Mouse (Mus musculus): Measurements from ENCODE around the gene Myom1.
A peak's percentile ranks its signal among the peaks of the same experiment; 100 is the strongest.

The Myom1 gene

GRCm38 (mm10) chr17:70991706-70992625 lies 10.5 kb upstream of the Myom1 start:
- peak; percentile 48 for DNase-seq

GRCm38 (mm10) chr17:70992662-70993061 lies 9.8 kb upstream of the Myom1 start:
- no peak for DNase-seq

- DNase-seq = no peak
Measured at GRCm38 (mm10) chr17:70993385-70993807, 9.0 kb upstream of the Myom1 start.

- DNase-seq = no peak
Measured at GRCm38 (mm10) chr17:70994671-70995070, 7.8 kb upstream of the Myom1 start.

GRCm38 (mm10) chr17:70995551-70995950 lies 6.9 kb upstream of the Myom1 start:
- no peak for DNase-seq

- DNase-seq = no peak
Measured at GRCm38 (mm10) chr17:70997836-70998235, 4.6 kb upstream of the Myom1 start.

GRCm38 (mm10) chr17:70998400-70998975 lies 3.9 kb upstream of the Myom1 start:
- no peak for DNase-seq

- DNase-seq = no peak
Measured at GRCm38 (mm10) chr17:70999187-70999586, 3.2 kb upstream of the Myom1 start.

- no peak for DNase-seq
Measured at GRCm38 (mm10) chr17:71000255-71000654, 2.2 kb upstream of the Myom1 start.

- no peak for DNase-seq
Measured at GRCm38 (mm10) chr17:71001067-71001466, 1.4 kb upstream of the Myom1 start.

- DNase-seq = no peak
Measured at GRCm38 (mm10) chr17:71001699-71002080, 743 bp upstream of the Myom1 start.

- DNase-seq = no peak
Measured at GRCm38 (mm10) chr17:71002744-71003094, 286 bp downstream of the Myom1 start, which contains the start of gene Myl12a. Gene Myl12a, minus strand, starts transcription at chr17:71002878.

GRCm38 (mm10) chr17:71003112-71003511 lies 679 bp downstream of the Myom1 start:
- DNase-seq = no peak

GRCm38 (mm10) chr17:71003721-71004120 lies 1.3 kb downstream of the Myom1 start:
- no peak for DNase-seq

- DNase-seq = no peak
Measured at GRCm38 (mm10) chr17:71004186-71004960, 1.9 kb downstream of the Myom1 start.

- no peak for DNase-seq
Measured at GRCm38 (mm10) chr17:71006976-71007375, 4.5 kb downstream of the Myom1 start.

GRCm38 (mm10) chr17:71008676-71009075 lies 6.2 kb downstream of the Myom1 start:
- DNase-seq = no peak

- no peak for DNase-seq
Measured at GRCm38 (mm10) chr17:71009751-71010150, 7.3 kb downstream of the Myom1 start.

GRCm38 (mm10) chr17:71010646-71011242 lies 8.3 kb downstream of the Myom1 start:
- no peak for DNase-seq

GRCm38 (mm10) chr17:71011931-71012662 lies 9.7 kb downstream of the Myom1 start:
- DNase-seq = no peak

- no peak for DNase-seq
Measured at GRCm38 (mm10) chr17:71013105-71013504, 10.7 kb downstream of the Myom1 start.

- DNase-seq = peak; percentile 56
Measured at GRCm38 (mm10) chr17:71014911-71015310, 12.5 kb downstream of the Myom1 start.
